Mouse (Mus musculus): ENCODE measurements at regions not wholly inside any gene's neighbourhood (a gene's known extent, or its start where the extent isn't known, plus 50 kb on each side); places are given as distances from the start of the nearest gene placed in this dataset.
"Not testable (repeated sequence)": the region's sequence is repeated elsewhere in the genome, so short reads cannot be mapped to it uniquely, and the experiment has no call there.

DNA sequence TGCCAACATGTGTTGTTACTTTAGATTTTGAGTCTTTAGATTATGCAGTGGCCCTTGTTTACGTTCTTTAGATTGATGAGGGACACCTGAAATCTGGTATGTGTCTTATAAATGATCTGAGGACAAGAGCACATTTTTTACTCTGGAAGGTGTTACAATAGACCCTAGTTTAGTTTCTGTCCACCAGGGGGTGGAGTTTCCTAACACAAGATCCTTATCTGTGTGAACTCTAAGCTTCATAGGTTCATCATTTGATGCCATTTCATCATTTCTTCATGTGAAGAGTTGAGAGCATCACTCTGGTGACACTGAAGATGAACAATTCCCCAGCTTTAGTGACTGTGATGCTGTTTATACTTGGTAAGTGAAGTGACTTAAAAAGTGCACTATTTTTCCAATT is 825.5 kb downstream of the Dad1 start:
- TF ChIP-seq CTCF (IDR thresholded peaks at IDR 0.05; ENCODE audit: borderline replicate concordance, insufficient read depth, low read length); POLR2A (IDR thresholded peaks at IDR 0.05; ENCODE audit: low read depth, low read length): not testable (repeated sequence)
